Mouse (Mus musculus) embryonic facial prominence, embryonic 14.5 days (tissue): ENCODE data around the gene Slc30a6. TPM values are rescaled to one million over a fixed set of nuclear protein-coding genes. Genes with fewer than 3 reads are reported as not detected.

ENCODE experiments used
- ATAC-seq: fragments of 200-750 bp; cut with Nextera tagmentation; 2 replicates; pipeline ENCODE4 v1.8.0; 2017; ENCODE audit warnings: low read depth, moderate number of reproducible peaks, moderate TSS enrichment
- DNase-seq: peaks from one replicate; pipeline ENCODE4 v3.0.0-alpha.2; 2015; ENCODE audit warnings: low spot score
- H3K27ac ChIP-seq: fragments of 300-500 bp; sonication (generic); replicated peaks from 2 replicates; pipeline ENCODE4 v1.5.1; 2014; ENCODE audit warnings: low read depth, mild to moderate bottlenecking, low read length, moderate library complexity
- H3K27me3 ChIP-seq: fragments of 300-500 bp; sonication (generic); replicated peaks from 2 replicates; pipeline ENCODE4 v1.6.1; 2014; ENCODE audit warnings: low read length; ENCODE audit not compliant: control insufficient read depth, insufficient read depth
- H3K36me3 ChIP-seq: fragments of 300-500 bp; sonication (generic); 2 replicates; pipeline ENCODE4 v1.6.1; 2014; ENCODE audit warnings: low read length, mixed read lengths; ENCODE audit not compliant: control insufficient read depth, insufficient read depth
- H3K4me1 ChIP-seq: fragments of 300-500 bp; sonication (generic); 2 replicates; pipeline ENCODE4 v1.6.1; 2014; ENCODE audit warnings: antibody characterized with exemption, low read length; ENCODE audit not compliant: control insufficient read depth, insufficient read depth
- H3K4me2 ChIP-seq: fragments of 300-500 bp; sonication (generic); 2 replicates; pipeline ENCODE4 v1.6.1; 2014; ENCODE audit warnings: low read depth, mild to moderate bottlenecking, low read length, moderate library complexity, mixed read lengths
- H3K4me3 ChIP-seq: fragments of 300-500 bp; sonication (generic); 2 replicates; pipeline ENCODE4 v1.5.1; 2014; ENCODE audit warnings: low read depth, mild to moderate bottlenecking, low read length
- H3K9ac ChIP-seq: fragments of 300-500 bp; sonication (generic); 2 replicates; pipeline ENCODE4 v1.6.1; 2014; ENCODE audit warnings: low read depth, mild to moderate bottlenecking, low read length, moderate library complexity, mixed read lengths
- H3K9me3 ChIP-seq: fragments of 300-500 bp; sonication (generic); 2 replicates; pipeline ENCODE4 v1.6.1; 2016; ENCODE audit warnings: low read length; ENCODE audit not compliant: control insufficient read depth
- WGBS: fragments of 180-500 bp; shearing (Covaris S2); extraction: QIAGEN DNeasy Blood & Tissue Kit; methylation state at CpG from one replicate; pipeline ENCODE4 v1.1.7; 2014; 5-methylcytosine and 5-hydroxymethylcytosine counted together
- polyA plus RNA-seq: library from polyadenylated mRNA; unstranded; fragments of >200 nt; fragmentation: Nextera tagmentation; extraction: Ambion mirVana; gene quantifications from 2 replicates; pipeline ENCODE4 v1.2.1, GENCODE M21; 2014

Slc30a6 gene
- polyA plus RNA-seq, 1 experiment from 2014 or later, result 35.0 TPM

- WGBS, result 83% methylated on average over 8 of the region's 8 CpGs
- H3K27ac ChIP-seq, result no peak overlapping the region
- H3K4me2 ChIP-seq, result no peak overlapping the region
- H3K9ac ChIP-seq, result no peak overlapping the region
- ATAC-seq (no peak), DNase-seq (no peak)
- H3K4me3 ChIP-seq, result no peak overlapping the region
- H3K36me3 ChIP-seq, result peaks cover 36% of the 10 kb centered on the region
- H3K9me3 ChIP-seq, result no peaks in the 10 kb centered on the region
- H3K27me3 ChIP-seq, result no peaks in the 10 kb centered on the region
- no peaks in the 10 kb centered on the region for H3K4me1 ChIP-seq
Observed at GRCm38 (mm10) chr17:74430074-74430473, 34.7 kb downstream of the Slc30a6 start.

GRCm38 (mm10) chr17:74431481-74431880 is 36.1 kb downstream of the Slc30a6 start:
- no peaks in the 10 kb centered on the region for H3K27me3 ChIP-seq
- no peak overlapping the region for H3K4me3 ChIP-seq
- no peak overlapping the region for H3K4me2 ChIP-seq
- no peaks in the 10 kb centered on the region for H3K4me1 ChIP-seq
- ATAC-seq (no peak), DNase-seq (peak; percentile 21)
- no peak overlapping the region for H3K9ac ChIP-seq
- H3K9me3 ChIP-seq, result no peaks in the 10 kb centered on the region
- peaks cover 24% of the 10 kb centered on the region; the same call in 1 of the 2 replicates for H3K36me3 ChIP-seq
- 69% methylated on average over 13 of the region's 13 CpGs for whole genome bisulfite sequencing
- H3K27ac ChIP-seq, result no peak overlapping the region

- Histone ChIP-seq H3K9ac (no peak overlapping the region), H3K27me3 (no peaks in the 10 kb centered on the region), H3K36me3 (peaks cover 13% of the 10 kb centered on the region; the same call in 1 of the 2 replicates), H3K27ac (no peak overlapping the region), H3K4me3 (no peak overlapping the region), H3K4me2 (no peak overlapping the region), H3K9me3 (no peaks in the 10 kb centered on the region), H3K4me1 (no peaks in the 10 kb centered on the region)
- ATAC-seq (no peak), DNase-seq (no peak)
- 84% methylated on average over 5 of the region's 5 CpGs for WGBS
Observed at GRCm38 (mm10) chr17:74432631-74433030, 37.2 kb downstream of the Slc30a6 start.

- 76% methylated on average over 9 of the region's 9 CpGs for WGBS
- Histone ChIP-seq H3K4me3 (no peak overlapping the region), H3K9me3 (no peaks in the 10 kb centered on the region), H3K9ac (no peak overlapping the region), H3K36me3 (no peaks in the 10 kb centered on the region), H3K27me3 (no peaks in the 10 kb centered on the region), H3K4me1 (no peaks in the 10 kb centered on the region), H3K27ac (no peak overlapping the region), H3K4me2 (no peak overlapping the region)
- ATAC-seq, result no peak
- no peak for DNase-seq
Observed at GRCm38 (mm10) chr17:74437762-74438161, 42.4 kb downstream of the Slc30a6 start.

- H3K9ac ChIP-seq, result no peak overlapping the region
- no peak overlapping the region for H3K4me3 ChIP-seq
- H3K4me1 ChIP-seq, result no peaks in the 10 kb centered on the region
- no peaks in the 10 kb centered on the region for H3K9me3 ChIP-seq
- no peak overlapping the region for H3K4me2 ChIP-seq
- H3K27me3 ChIP-seq, result no peaks in the 10 kb centered on the region
- 75% methylated on average over 5 of the region's 5 CpGs for WGBS
- DNase-seq (no peak), ATAC-seq (no peak)
- no peak overlapping the region for H3K27ac ChIP-seq
- no peaks in the 10 kb centered on the region for H3K36me3 ChIP-seq
Observed at GRCm38 (mm10) chr17:74440486-74440885, 45.1 kb downstream of the Slc30a6 start.

- Histone ChIP-seq H3K27me3 (no peaks in the 10 kb centered on the region), H3K9ac (no peak overlapping the region), H3K36me3 (no peaks in the 10 kb centered on the region), H3K4me1 (no peaks in the 10 kb centered on the region), H3K4me2 (no peak overlapping the region), H3K4me3 (no peak overlapping the region), H3K9me3 (no peaks in the 10 kb centered on the region), H3K27ac (no peak overlapping the region)
- WGBS, result 83% methylated on average over 10 of the region's 10 CpGs
- DNase-seq (no peak), ATAC-seq (no peak)
Observed at GRCm38 (mm10) chr17:74449776-74450175, 54.4 kb downstream of the Slc30a6 start.

- no peaks in the 10 kb centered on the region for H3K27me3 ChIP-seq
- no peaks in the 10 kb centered on the region for H3K9me3 ChIP-seq
- no peaks in the 10 kb centered on the region for H3K36me3 ChIP-seq
- no peak overlapping the region for H3K9ac ChIP-seq
- H3K4me3 ChIP-seq, result no peak overlapping the region
- DNase-seq, result no peak
- WGBS, result 77% methylated on average over 3 of the region's 3 CpGs
- no peak for ATAC-seq
- H3K4me2 ChIP-seq, result no peak overlapping the region
- H3K4me1 ChIP-seq, result no peaks in the 10 kb centered on the region
- H3K27ac ChIP-seq, result no peak overlapping the region
Observed at GRCm38 (mm10) chr17:74453928-74454327, 58.5 kb downstream of the Slc30a6 start.

- Histone ChIP-seq H3K9me3 (no peaks in the 10 kb centered on the region), H3K27me3 (no peaks in the 10 kb centered on the region), H3K4me3 (no peak overlapping the region), H3K9ac (no peak overlapping the region), H3K27ac (no peak overlapping the region), H3K36me3 (no peaks in the 10 kb centered on the region), H3K4me2 (no peak overlapping the region), H3K4me1 (no peaks in the 10 kb centered on the region)
- ATAC-seq (no peak), DNase-seq (no peak)
- WGBS, result 84% methylated on average over 1 of the region's 1 CpGs
Observed at GRCm38 (mm10) chr17:74454660-74455059, 59.3 kb downstream of the Slc30a6 start.

GRCm38 (mm10) chr17:74455426-74455825 is 60.0 kb downstream of the Slc30a6 start:
- H3K27ac ChIP-seq, result no peak overlapping the region
- ATAC-seq, result no peak
- H3K9me3 ChIP-seq, result no peaks in the 10 kb centered on the region
- no peak overlapping the region for H3K4me3 ChIP-seq
- H3K9ac ChIP-seq, result no peak overlapping the region
- H3K4me1 ChIP-seq, result no peaks in the 10 kb centered on the region
- DNase-seq, result no peak
- WGBS, result 90% methylated on average over 4 of the region's 4 CpGs
- H3K36me3 ChIP-seq, result no peaks in the 10 kb centered on the region
- no peaks in the 10 kb centered on the region for H3K27me3 ChIP-seq
- no peak overlapping the region for H3K4me2 ChIP-seq
